Mouse (Mus musculus) small intestine, adult 10 weeks (tissue): Measurements from ENCODE around the gene Mrps26. TPM values are rescaled to one million over a fixed set of nuclear protein-coding genes. Genes with fewer than 3 reads are reported as not detected.

Experiments
- polyA plus RNA-seq: library from polyadenylated mRNA; stranded (reverse); fragments of 350-450 nt; fragmentation: Illumina TruSeq; extraction: RNeasy Lipid Tissue Mini Kit (QIAGEN cat#74804); gene quantifications from one replicate; pipeline ENCODE4 v1.2.3, GENCODE M21; 2014; ENCODE audit warnings: low replicate concordance

Mrps26 gene
- polyA plus RNA-seq = 0.59 TPM

GRCm38 (mm10) chr2:130563212-130564055 lies at the start of gene Mrps26:
Gene Mrps26, plus strand, starts transcription at chr2:130563742.

GRCm38 (mm10) chr2:130575873-130576272 lies 12.3 kb downstream of the Mrps26 start, which contains the start of gene Oxt:
Gene Oxt, plus strand, starts transcription at chr2:130576173.

GRCm38 (mm10) chr2:130582552-130582951 lies 19.0 kb downstream of the Mrps26 start, which contains the start of gene Avp:
Gene Avp, minus strand, starts transcription at chr2:130582554.

Other genes with a start within 250 kb of the Mrps26 start
- not detected for gene Cpxm1, start 166.2 kb upstream of the Mrps26 start, polyA plus RNA-seq
- not detected for gene Gm28372, start 158.5 kb upstream of the Mrps26 start, polyA plus RNA-seq
- not detected for gene 1700020A23Rik, start 158.5 kb upstream of the Mrps26 start, polyA plus RNA-seq
- not detected for gene Tmem239, start 157.3 kb upstream of the Mrps26 start, polyA plus RNA-seq
- gene Vps16, start 139.4 kb upstream of the Mrps26 start, polyA plus RNA-seq = 16.3 TPM
- 3.5 TPM for gene Pced1a, start 139.0 kb upstream of the Mrps26 start, polyA plus RNA-seq
- 52.3 TPM for gene Ptpra, start 113.5 kb upstream of the Mrps26 start, polyA plus RNA-seq
- gene Oxt, start 12.4 kb downstream of the Mrps26 start, polyA plus RNA-seq = not detected
- gene Avp, start 18.8 kb downstream of the Mrps26 start, polyA plus RNA-seq = not detected
- gene Fastkd5, start 66.3 kb downstream of the Mrps26 start, polyA plus RNA-seq = 22.9 TPM
- 3.2 TPM for gene Ubox5, start 66.3 kb downstream of the Mrps26 start, polyA plus RNA-seq
- 5.8 TPM for gene Lzts3, start 79.1 kb downstream of the Mrps26 start, polyA plus RNA-seq
- 3.7 TPM for gene Ddrgk1, start 100.9 kb downstream of the Mrps26 start, polyA plus RNA-seq
- 28.7 TPM for gene Itpa, start 103.9 kb downstream of the Mrps26 start, polyA plus RNA-seq
- 0.15 TPM for gene Slc4a11, start 133.8 kb downstream of the Mrps26 start, polyA plus RNA-seq